Mouse (Mus musculus) embryonic facial prominence, embryonic 12.5 days (tissue): ENCODE results near the gene Slc16a5. TPM values are rescaled to one million over a fixed set of nuclear protein-coding genes. Genes with fewer than 3 reads are reported as not detected.

Experiments used
- ATAC-seq: fragments of 200-750 bp; cut with Nextera tagmentation; 2 replicates; pipeline ENCODE4 v1.8.0; 2017; ENCODE audit not compliant: insufficient number of reproducible peaks, insufficient read depth, low FRiP score, low TSS enrichment
- H3K27ac ChIP-seq: fragments of 300-500 bp; sonication (generic); 2 replicates; pipeline ENCODE4 v1.5.1; 2016; ENCODE audit warnings: mild to moderate bottlenecking
- H3K27me3 ChIP-seq: fragments of 300-500 bp; sonication (generic); 2 replicates; pipeline ENCODE4 v1.6.1; 2016; ENCODE audit warnings: mild to moderate bottlenecking, moderate library complexity
- H3K36me3 ChIP-seq: fragments of 300-500 bp; sonication (generic); 2 replicates; pipeline ENCODE4 v1.6.1; 2016; ENCODE audit warnings: mild to moderate bottlenecking
- H3K4me1 ChIP-seq: fragments of 300-500 bp; sonication (generic); 2 replicates; pipeline ENCODE4 v1.6.1; 2016
- H3K4me2 ChIP-seq: fragments of 300-500 bp; sonication (generic); replicated peaks from 2 replicates; pipeline ENCODE4 v1.6.1; 2016; ENCODE audit warnings: mild to moderate bottlenecking, moderate library complexity
- H3K4me3 ChIP-seq: fragments of 300-500 bp; sonication (generic); 2 replicates; pipeline ENCODE4 v1.5.1; 2016; ENCODE audit warnings: mild to moderate bottlenecking
- H3K9ac ChIP-seq: fragments of 300-500 bp; sonication (generic); 2 replicates; pipeline ENCODE4 v1.6.1; 2016; ENCODE audit warnings: mild to moderate bottlenecking, moderate library complexity
- H3K9me3 ChIP-seq: fragments of 300-500 bp; sonication (generic); 2 replicates; pipeline ENCODE4 v1.6.1; 2016; ENCODE audit warnings: mild to moderate bottlenecking, moderate library complexity
- WGBS: fragments of 180-500 bp; shearing (Covaris S2); methylation state at CpG from one replicate; pipeline ENCODE4 v1.1.7; 2016; 5-methylcytosine and 5-hydroxymethylcytosine counted together
- microRNA-seq: library from miRNA; unstranded; fragments of <30 nt; microRNA quantifications from one replicate; pipeline ENCODE4, GENCODE M21; 2017
- polyA plus RNA-seq: library from polyadenylated mRNA; unstranded; fragments of >200 nt; fragmentation: Nextera tagmentation; extraction: Ambion mirVana; gene quantifications from 2 replicates; pipeline ENCODE4 v1.2.1, GENCODE M21; 2016

Gene Slc16a5
- polyA plus RNA-seq, 1 experiment from 2014 or later: 0.28 TPM

DNA sequence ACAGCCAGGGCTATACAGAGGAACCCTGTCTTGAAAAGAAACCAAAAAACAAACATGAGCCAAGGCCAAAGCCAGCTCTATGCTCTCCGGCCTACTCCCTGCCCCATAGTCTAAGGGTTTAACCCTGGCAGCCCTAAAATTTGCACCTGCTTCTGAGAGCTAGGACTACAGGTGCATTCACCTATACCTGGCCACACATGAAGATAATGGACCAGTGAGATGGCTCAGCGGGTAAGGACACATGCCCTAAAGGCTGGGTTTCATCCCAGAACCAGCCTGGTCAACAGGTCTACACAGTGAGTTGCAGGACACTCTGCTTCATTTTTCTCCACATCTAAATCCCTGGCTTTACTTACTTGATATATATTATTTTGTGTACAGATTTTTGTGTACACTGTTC, 60.0 kb downstream of the Slc16a5 start:
- H3K4me1 ChIP-seq: no peaks in the 10 kb centered on the region
- H3K36me3 ChIP-seq: peaks cover 43% of the 10 kb centered on the region
- no peaks in the 10 kb centered on the region for H3K27me3 ChIP-seq
- no peaks in the 10 kb centered on the region for H3K9me3 ChIP-seq
- H3K27ac ChIP-seq: no peak overlapping the region
- H3K4me3 ChIP-seq: no peak overlapping the region
- ATAC-seq: no peak
- 95% methylated on average over 2 of the region's 2 CpGs for WGBS
- H3K4me2 ChIP-seq: no peak overlapping the region
- no peak overlapping the region for H3K9ac ChIP-seq

DNA sequence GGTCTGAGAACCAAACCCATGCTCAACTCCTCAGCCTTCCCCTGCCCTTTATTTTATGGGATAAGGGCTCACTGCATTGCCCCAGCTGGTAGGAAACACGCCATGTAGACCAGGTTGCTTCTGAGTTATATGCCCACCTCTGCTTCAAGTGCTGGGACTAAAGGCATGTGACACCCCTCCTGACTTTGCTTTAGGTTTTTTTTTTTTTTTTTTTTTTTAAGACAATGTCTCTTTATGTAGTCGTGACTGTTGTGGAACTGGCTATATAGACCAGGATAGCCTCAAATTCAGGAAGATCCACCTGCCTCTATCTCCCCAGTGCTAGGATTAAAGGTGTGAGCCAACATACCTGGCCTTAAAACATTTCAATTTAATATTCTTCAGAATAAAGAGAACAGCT, 60.4 kb downstream of the Slc16a5 start:
- no peak overlapping the region for H3K4me2 ChIP-seq
- no peak overlapping the region for H3K9ac ChIP-seq
- H3K9me3 ChIP-seq: no peaks in the 10 kb centered on the region
- H3K27me3 ChIP-seq: no peaks in the 10 kb centered on the region
- no peak overlapping the region for H3K4me3 ChIP-seq
- ATAC-seq: no peak
- WGBS: 82% methylated on average over 2 of the region's 2 CpGs
- peaks cover 47% of the 10 kb centered on the region for H3K36me3 ChIP-seq
- H3K4me1 ChIP-seq: no peaks in the 10 kb centered on the region
- no peak overlapping the region for H3K27ac ChIP-seq

Small RNA genes lying within 50 kb of the gene (microRNA-seq; reads per million reads assigned to microRNA genes)
- gene Mir3968: not detected

Other genes starting within 250 kb of the Slc16a5 start
- 0.06 TPM in 1 of 2 replicates, not detected in the other for gene Grin2c, start 195.2 kb upstream of the Slc16a5 start, polyA plus RNA-seq
- gene Fdxr, start 185.4 kb upstream of the Slc16a5 start, polyA plus RNA-seq: 14.6 and 17.3 TPM in 2 replicates
- 0.20 and 0.28 TPM in 2 replicates for gene Fads6, start 164.8 kb upstream of the Slc16a5 start, polyA plus RNA-seq
- 0.19 TPM in 1 of 2 replicates, not detected in the other for gene Otop2, start 155.3 kb upstream of the Slc16a5 start, polyA plus RNA-seq
- gene Ush1g, start 140.4 kb upstream of the Slc16a5 start, polyA plus RNA-seq: 0.10 and 0.32 TPM in 2 replicates
- gene Otop3, start 127.7 kb upstream of the Slc16a5 start, polyA plus RNA-seq: not detected in 2 replicates
- 7.7 and 7.9 TPM in 2 replicates for gene Hid1, start 94.7 kb upstream of the Slc16a5 start, polyA plus RNA-seq
- 19.7 and 20.6 TPM in 2 replicates for gene Cdr2l, start 80.6 kb upstream of the Slc16a5 start, polyA plus RNA-seq
- 170 and 181 TPM in 2 replicates for gene Mrpl58, start 58.7 kb upstream of the Slc16a5 start, polyA plus RNA-seq
- gene Atp5h, start 42.5 kb upstream of the Slc16a5 start, polyA plus RNA-seq: 867 and 893 TPM in 2 replicates
- gene Kctd2, start 42.3 kb upstream of the Slc16a5 start, polyA plus RNA-seq: 24.5 and 26.1 TPM in 2 replicates
- not detected in 2 replicates for gene Trim80, start 21.9 kb upstream of the Slc16a5 start, polyA plus RNA-seq
- gene Armc7, start 13.2 kb downstream of the Slc16a5 start, polyA plus RNA-seq: 10.3 and 10.7 TPM in 2 replicates
- 73.7 and 80.6 TPM in 2 replicates for gene Nt5c, start 29.4 kb downstream of the Slc16a5 start, polyA plus RNA-seq
- gene Jpt1, start 51.9 kb downstream of the Slc16a5 start, polyA plus RNA-seq: 591 and 626 TPM in 2 replicates
- gene Sumo2, start 73.8 kb downstream of the Slc16a5 start, polyA plus RNA-seq: 1,276 and 1,289 TPM in 2 replicates
- gene Nup85, start 102.0 kb downstream of the Slc16a5 start, polyA plus RNA-seq: 192 and 205 TPM in 2 replicates
- 95.9 and 108 TPM in 2 replicates for gene Mrps7, start 141.5 kb downstream of the Slc16a5 start, polyA plus RNA-seq
- 22.5 and 29.1 TPM in 2 replicates for gene Gga3, start 141.6 kb downstream of the Slc16a5 start, polyA plus RNA-seq
- 16.6 and 17.6 TPM in 2 replicates for gene Mif4gd, start 150.5 kb downstream of the Slc16a5 start, polyA plus RNA-seq
- gene Slc25a19, start 165.8 kb downstream of the Slc16a5 start, polyA plus RNA-seq: 23.8 and 29.5 TPM in 2 replicates
- 115 and 118 TPM in 2 replicates for gene Grb2, start 246.1 kb downstream of the Slc16a5 start, polyA plus RNA-seq